Mouse (Mus musculus): ENCODE data around the gene Adcy1.

DNA sequence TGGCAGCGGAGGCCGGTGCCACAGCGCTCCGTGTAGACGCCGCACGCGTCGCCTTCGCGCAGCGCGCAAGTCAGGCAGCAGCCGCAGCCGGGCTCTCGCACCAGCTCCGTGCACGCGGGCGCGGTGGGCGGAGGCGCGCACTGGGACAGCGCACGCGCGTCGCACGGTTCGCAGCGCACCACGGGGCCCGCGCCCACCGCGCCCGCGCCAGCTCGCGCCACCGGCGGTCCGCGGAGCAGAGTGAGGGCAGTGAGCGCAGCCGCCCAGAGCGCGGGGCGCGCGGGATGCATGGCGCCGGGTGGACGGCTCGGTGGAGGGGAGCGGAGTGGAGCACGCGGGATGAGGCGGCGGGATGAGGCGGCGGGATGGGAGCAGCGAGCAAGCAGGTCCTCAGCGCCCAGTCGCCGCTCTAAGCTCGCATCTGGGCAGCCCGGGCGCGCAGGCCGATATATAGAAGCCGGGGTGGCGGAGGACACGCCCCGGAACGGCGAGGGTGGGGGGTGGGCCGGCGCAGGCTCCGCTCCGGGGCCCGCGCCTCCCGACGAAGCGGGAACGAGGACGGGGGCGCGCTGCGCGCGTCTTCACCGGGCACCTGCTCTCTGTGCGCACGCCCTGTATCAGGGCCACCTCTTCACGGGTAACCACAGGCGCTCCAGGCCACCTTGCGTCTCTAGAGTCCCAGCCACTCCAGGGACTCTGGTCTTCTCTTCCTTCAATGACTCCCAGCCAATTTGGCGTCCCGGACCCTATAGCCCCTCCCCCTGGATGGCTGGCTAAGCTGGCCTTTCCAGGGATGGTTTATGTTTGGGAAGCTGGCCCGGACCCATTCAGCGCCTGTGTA, 150.4 kb downstream of the Adcy1 start, which contains the start of gene Igfbp3:
- TF ChIP-seq CTCF (IDR thresholded peaks at IDR 0.05; ENCODE audit: low read depth, low read length): no peak
- TF ChIP-seq POLR2A (IDR thresholded peaks at IDR 0.05; ENCODE audit: borderline replicate concordance, low read depth, low read length): no peak

All from bone marrow macrophage, adult 2 months (primary cell).